Mouse (Mus musculus) forebrain, postnatal 0 days (tissue): ENCODE measurements around the gene I830077J02Rik. TPM values are rescaled to one million over a fixed set of nuclear protein-coding genes. Genes with fewer than 3 reads are reported as not detected.
"Not testable (repeated sequence)": the region's sequence is repeated elsewhere in the genome, so short reads cannot be mapped to it uniquely, and the experiment has no call there.

Source experiments
- ATAC-seq: fragments of 200-750 bp; cut with Nextera tagmentation; 2 replicates; pipeline ENCODE4 v1.8.0; 2017; ENCODE audit warnings: mild to moderate bottlenecking, moderate library complexity
- DNase-seq: peaks from one replicate; pipeline ENCODE4 v3.0.0-alpha.2; 2015
- H3K27ac ChIP-seq: fragments of 300-500 bp; sonication (generic); 2 replicates; pipeline ENCODE4 v1.5.1; 2014; ENCODE audit warnings: low read depth, mild to moderate bottlenecking, antibody characterized with exemption, low read length, moderate library complexity, mixed read lengths
- H3K27me3 ChIP-seq: fragments of 300-500 bp; sonication (generic); 2 replicates; pipeline ENCODE4 v1.6.1; 2014; ENCODE audit warnings: mild to moderate bottlenecking, low read length, mixed read lengths; ENCODE audit not compliant: insufficient read depth
- H3K36me3 ChIP-seq: fragments of 300-500 bp; sonication (generic); 2 replicates; pipeline ENCODE4 v1.6.1; 2014; ENCODE audit warnings: mild to moderate bottlenecking, moderate library complexity; ENCODE audit not compliant: insufficient read depth
- H3K4me1 ChIP-seq: fragments of 300-500 bp; sonication (generic); 2 replicates; pipeline ENCODE4 v1.6.1; 2014; ENCODE audit warnings: antibody characterized with exemption; ENCODE audit not compliant: insufficient read depth
- H3K4me2 ChIP-seq: fragments of 300-500 bp; sonication (generic); 2 replicates; pipeline ENCODE4 v1.6.1; 2014; ENCODE audit warnings: low read depth, mild to moderate bottlenecking, moderate library complexity
- H3K4me3 ChIP-seq: fragments of 300-500 bp; sonication (generic); 2 replicates; pipeline ENCODE4 v1.5.1; 2014; ENCODE audit warnings: low read depth, low read length, mixed read lengths
- H3K9ac ChIP-seq: fragments of 300-500 bp; sonication (generic); 2 replicates; pipeline ENCODE4 v1.6.1; 2014; ENCODE audit warnings: mild to moderate bottlenecking
- H3K9me3 ChIP-seq: fragments of 300-500 bp; sonication (generic); 2 replicates; pipeline ENCODE4 v1.6.1; 2016; ENCODE audit warnings: low read length
- CTCF ChIP-seq: sonication (generic); IDR thresholded peaks from 2 replicates; pipeline ENCODE4 v1.5.1; 2016; ENCODE audit warnings: antibody characterized with exemption, control low read depth, low read depth
- WGBS: fragments of 180-500 bp; shearing (Covaris S2); extraction: QIAGEN DNeasy Blood & Tissue Kit; methylation state at CpG from one replicate; pipeline ENCODE4 v1.1.7; 2014; 5-methylcytosine and 5-hydroxymethylcytosine counted together
- polyA plus RNA-seq: library from polyadenylated mRNA; unstranded; fragments of >200 nt; fragmentation: Nextera tagmentation; extraction: Ambion mirVana; gene quantifications from 2 replicates; pipeline ENCODE4 v1.2.1, GENCODE M21; 2015
- total RNA-seq: library from RNA; depleted of rRNA; stranded (reverse); fragments of >200 nt; gene quantifications from 2 replicates; pipeline ENCODE4 v1.2.3, GENCODE M21; 2014

Gene I830077J02Rik
- total and polyA plus RNA-seq, 2 experiments from 2014 or later: 0.19 to 0.22 TPM

- Histone ChIP-seq H3K4me1 (no peaks in the 10 kb centered on the region), H3K4me2 (no peak overlapping the region), H3K27me3 (no peaks in the 10 kb centered on the region), H3K27ac (no peak overlapping the region), H3K9me3 (no peaks in the 10 kb centered on the region), H3K4me3 (no peak overlapping the region), H3K9ac (no peak overlapping the region), H3K36me3 (no peaks in the 10 kb centered on the region)
- DNase-seq (no peak), ATAC-seq (no peak)
- WGBS: 74% methylated on average over 3 of the region's 3 CpGs
- TF ChIP-seq CTCF: no peak
These were observed 14.1 kb downstream of the I830077J02Rik start for GRCm38 (mm10) chr3:105918355-105918745.

- no peaks in the 10 kb centered on the region for H3K36me3 ChIP-seq
- no peak overlapping the region for H3K27ac ChIP-seq
- no peak overlapping the region for H3K9ac ChIP-seq
- ATAC-seq (no peak), DNase-seq (no peak)
- no peak overlapping the region for H3K4me2 ChIP-seq
- no peaks in the 10 kb centered on the region for H3K27me3 ChIP-seq
- WGBS: 75% methylated on average over 10 of the region's 10 CpGs
- TF ChIP-seq CTCF: no peak
- H3K4me3 ChIP-seq: no peak overlapping the region
- no peaks in the 10 kb centered on the region for H3K9me3 ChIP-seq
- no peaks in the 10 kb centered on the region for H3K4me1 ChIP-seq
These were observed 14.7 kb downstream of the I830077J02Rik start for GRCm38 (mm10) chr3:105917656-105918354.

GRCm38 (mm10) chr3:105916455-105916854 is 16.0 kb downstream of the I830077J02Rik start:
- H3K36me3 ChIP-seq, H3K27me3 ChIP-seq, H3K9me3 ChIP-seq, H3K4me2 ChIP-seq, H3K27ac ChIP-seq, H3K4me1 ChIP-seq, DNase-seq, ATAC-seq, H3K9ac ChIP-seq, H3K4me3 ChIP-seq: not testable (repeated sequence)

- no peak for TF ChIP-seq CTCF
- Histone ChIP-seq H3K27me3 (no peaks in the 10 kb centered on the region), H3K4me3 (no peak overlapping the region), H3K9me3 (no peaks in the 10 kb centered on the region), H3K27ac (no peak overlapping the region), H3K4me1 (no peaks in the 10 kb centered on the region), H3K36me3 (no peaks in the 10 kb centered on the region), H3K9ac (no peak overlapping the region), H3K4me2 (no peak overlapping the region)
- WGBS: 38% methylated on average over 1 of the region's 1 CpGs
- no peak for ATAC-seq
- DNase-seq: no peak
These were observed 17.2 kb downstream of the I830077J02Rik start for GRCm38 (mm10) chr3:105915281-105915680.

- no peaks in the 10 kb centered on the region for H3K4me1 ChIP-seq
- WGBS: 82% methylated on average over 10 of the region's 10 CpGs
- no peaks in the 10 kb centered on the region for H3K36me3 ChIP-seq
- H3K4me2 ChIP-seq: no peak overlapping the region
- H3K27ac ChIP-seq: no peak overlapping the region
- no peak overlapping the region for H3K9ac ChIP-seq
- TF ChIP-seq CTCF: no peak
- ATAC-seq (peak; percentile 36; the same call in 1 of the 2 replicates), DNase-seq (no peak)
- H3K27me3 ChIP-seq: no peaks in the 10 kb centered on the region
- no peaks in the 10 kb centered on the region for H3K9me3 ChIP-seq
- H3K4me3 ChIP-seq: no peak overlapping the region
These were observed 18.4 kb downstream of the I830077J02Rik start for GRCm38 (mm10) chr3:105913839-105914681.

- H3K4me3 ChIP-seq: no peak overlapping the region
- TF ChIP-seq CTCF: no peak
- 83% methylated on average over 9 of the region's 9 CpGs for WGBS
- H3K4me1 ChIP-seq: no peaks in the 10 kb centered on the region
- H3K27me3 ChIP-seq: no peaks in the 10 kb centered on the region
- H3K36me3 ChIP-seq: no peaks in the 10 kb centered on the region
- H3K9me3 ChIP-seq: no peaks in the 10 kb centered on the region
- H3K4me2 ChIP-seq: no peak overlapping the region
- H3K9ac ChIP-seq: no peak overlapping the region
- no peak overlapping the region for H3K27ac ChIP-seq
- no peak for DNase-seq
- no peak for ATAC-seq
These were observed 20.2 kb downstream of the I830077J02Rik start for GRCm38 (mm10) chr3:105912097-105912880.
